Mouse (Mus musculus) frontal cortex, postnatal 10 days (tissue): ENCODE measurements around the gene Galk1.

Experiments
- DNase-seq, 2 experiments: peaks; one replicate each; pipeline ENCODE4 v3.0.0; 2022; ENCODE audit warnings: low spot score in 2 of 2, mixed read lengths in 1 of 2

Galk1 gene

DNA sequence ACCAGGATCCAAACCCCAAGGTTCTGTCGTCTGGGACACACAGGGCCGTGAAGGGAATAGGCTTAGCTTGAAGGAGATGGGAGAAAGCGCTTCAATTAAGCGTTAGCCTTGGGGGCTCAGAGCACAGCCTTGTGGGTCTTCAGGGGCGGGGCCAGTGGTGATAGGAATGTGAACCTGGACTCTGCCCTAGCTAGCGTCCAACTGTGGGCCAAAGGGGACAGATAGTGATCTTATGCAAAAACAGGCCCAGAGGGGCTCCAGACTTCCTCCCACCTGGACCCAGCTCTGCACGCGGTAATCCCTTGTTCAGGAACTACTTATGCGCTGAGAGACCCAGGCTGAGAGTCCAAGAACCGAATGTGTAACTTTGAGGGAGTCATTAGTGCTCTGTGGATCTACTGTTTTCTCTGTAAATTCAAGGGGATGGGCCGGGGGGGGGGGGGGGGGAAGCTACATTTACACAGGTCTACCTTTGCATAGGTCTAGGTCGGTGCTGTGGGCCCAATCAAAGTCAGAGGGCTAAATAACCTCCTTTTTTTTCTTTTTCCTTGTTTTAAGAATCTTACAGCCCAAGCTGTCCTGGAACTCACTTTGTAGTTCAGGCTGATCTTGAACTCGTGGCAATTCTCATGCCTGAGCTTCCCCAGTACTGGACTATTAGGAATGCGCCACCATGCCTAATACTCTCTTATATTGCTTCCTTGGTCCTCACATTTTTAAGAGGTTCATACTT lies 824 bp downstream of the Galk1 start:
- DNase-seq, result no peak

DNA sequence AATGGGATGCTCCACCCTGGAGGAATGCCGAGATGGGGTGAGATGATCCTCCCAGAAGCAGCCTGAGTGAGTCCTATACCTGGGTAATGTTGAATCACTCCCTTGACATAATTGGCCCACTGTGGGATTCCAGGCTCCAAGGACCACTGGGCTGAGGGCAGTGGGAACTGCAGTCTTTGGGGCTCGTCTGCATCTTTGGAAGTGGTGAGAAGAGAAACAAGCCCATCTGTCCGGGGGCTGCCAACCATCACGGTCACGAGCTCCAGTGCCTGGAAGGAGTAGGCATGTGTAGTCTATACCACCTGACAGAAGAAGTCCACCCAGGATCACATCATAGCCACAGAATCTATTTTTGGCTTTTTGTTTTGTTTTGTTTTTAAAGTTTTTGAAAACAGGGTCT lies 1.6 kb downstream of the Galk1 start:
- DNase-seq, result no peak

DNA sequence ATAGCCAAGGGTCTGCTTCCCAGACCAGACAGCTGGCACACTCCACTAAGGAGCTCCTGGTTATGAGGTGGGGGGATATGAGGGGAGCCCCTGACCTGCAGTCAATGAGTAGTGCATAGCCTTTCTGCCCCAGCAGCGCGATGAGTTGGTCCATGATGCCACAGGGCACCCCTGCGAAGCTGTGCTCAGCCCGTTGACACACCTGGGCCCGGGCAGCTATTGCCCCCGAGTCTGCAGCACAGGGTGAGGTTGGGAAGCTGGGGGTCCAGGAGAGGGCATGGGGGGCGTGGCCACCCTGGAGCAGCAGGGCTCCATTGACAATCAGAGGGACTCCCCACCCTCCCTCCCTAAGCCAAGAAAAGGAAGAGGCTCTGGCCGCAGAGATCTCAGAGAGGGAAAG lies 2.4 kb downstream of the Galk1 start:
- no peak for DNase-seq

DNA sequence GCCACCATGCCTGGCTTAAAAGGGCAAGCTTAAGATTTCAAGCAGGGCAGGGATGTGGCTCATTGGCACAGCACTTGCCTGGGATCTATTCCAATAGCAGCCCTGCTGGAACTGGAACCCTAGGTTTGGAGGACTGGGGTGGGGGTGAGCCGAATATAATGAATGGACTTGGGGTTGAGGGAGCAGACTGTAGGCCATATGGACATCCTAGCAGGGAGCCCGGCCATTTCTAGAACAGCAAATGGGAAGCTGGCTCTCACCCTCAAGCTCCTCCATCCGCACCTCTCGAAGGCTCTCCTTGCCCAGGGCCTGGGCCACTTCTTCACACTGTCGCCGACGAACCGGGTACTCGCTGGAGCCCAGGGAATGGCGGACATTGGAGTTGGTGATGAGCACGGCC lies 2.9 kb downstream of the Galk1 start:
- no peak for DNase-seq

DNA sequence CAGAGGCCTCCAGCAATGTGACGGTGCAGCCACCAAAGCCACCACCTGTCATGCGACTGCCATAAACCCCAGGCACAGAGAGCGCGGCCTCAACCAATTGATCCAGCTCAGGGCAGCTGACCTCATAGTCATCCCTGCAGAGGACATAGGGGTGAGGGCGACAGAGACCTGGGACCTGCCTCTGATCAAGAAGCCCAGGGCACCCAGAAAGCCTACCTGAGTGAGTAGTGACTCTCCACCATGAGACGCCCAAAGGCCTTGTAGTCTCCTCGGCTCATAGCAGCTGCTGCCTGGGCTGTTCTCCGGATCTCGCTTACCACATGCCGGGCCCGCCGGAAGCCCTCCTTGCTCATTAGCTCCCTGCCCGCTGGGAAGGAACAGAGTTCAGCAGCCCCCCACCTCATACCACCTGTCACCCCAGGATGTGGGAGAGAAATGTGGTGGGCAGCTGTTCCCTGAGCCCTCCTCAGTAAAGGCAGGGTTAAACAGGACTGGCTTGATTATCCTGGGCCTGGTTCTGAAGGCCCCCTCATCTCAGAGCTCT lies 3.6 kb downstream of the Galk1 start:
- DNase-seq, result no peak

DNA sequence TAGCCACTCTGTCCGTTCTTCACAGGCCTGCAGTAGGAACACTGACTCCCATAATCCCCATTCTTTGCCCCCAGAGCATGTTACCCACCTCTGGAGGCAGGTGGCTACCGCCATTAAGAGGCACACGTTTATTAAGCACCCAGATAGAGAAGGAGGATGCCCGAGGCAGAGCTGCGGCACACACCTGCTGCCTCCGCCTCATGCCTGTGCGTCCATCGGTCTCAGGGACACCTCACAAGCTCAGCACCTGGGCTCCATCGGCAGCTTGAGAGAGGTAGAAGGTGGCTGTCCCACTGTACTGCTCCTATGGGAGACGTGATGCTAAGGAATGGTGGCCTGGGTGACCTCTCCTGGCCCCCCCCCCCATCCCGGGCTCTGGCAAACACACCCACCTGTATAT lies 4.1 kb downstream of the Galk1 start:
- DNase-seq, result no peak

DNA sequence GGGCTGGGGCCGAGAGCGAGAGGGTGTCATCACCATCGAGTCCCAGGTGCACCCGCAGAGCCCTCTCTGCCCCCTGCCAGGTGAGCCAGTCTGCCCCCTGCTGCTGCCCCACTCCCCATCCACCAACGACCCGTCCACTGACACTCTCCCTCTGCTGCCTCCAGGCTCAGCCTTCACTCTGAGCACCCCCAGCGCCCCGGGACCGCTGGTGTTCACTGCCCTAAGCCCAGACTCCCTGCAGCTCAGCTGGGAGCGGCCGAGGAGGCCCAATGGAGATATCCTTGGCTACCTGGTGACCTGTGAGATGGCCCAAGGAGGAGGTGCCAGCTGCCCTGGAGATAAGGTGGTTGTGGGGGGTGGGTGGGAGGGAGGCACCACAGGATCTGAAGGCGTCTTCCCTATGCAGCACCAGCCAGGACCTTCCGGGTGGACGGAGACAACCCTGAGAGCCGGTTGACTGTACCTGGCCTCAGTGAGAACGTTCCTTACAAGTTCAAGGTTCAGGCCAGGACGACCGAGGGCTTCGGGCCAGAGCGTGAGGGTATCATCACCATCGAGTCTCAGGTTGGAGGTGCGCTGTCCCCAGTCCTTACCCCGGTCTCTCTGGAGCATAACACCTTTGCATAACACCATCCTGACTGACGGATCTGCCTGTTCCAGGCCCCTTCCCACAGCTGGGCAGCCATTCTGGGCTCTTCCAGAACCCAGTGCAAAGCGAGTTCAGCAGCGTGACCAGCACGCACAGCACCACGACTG lies 5.2 kb downstream of the Galk1 start:
- DNase-seq, result no peak

DNA sequence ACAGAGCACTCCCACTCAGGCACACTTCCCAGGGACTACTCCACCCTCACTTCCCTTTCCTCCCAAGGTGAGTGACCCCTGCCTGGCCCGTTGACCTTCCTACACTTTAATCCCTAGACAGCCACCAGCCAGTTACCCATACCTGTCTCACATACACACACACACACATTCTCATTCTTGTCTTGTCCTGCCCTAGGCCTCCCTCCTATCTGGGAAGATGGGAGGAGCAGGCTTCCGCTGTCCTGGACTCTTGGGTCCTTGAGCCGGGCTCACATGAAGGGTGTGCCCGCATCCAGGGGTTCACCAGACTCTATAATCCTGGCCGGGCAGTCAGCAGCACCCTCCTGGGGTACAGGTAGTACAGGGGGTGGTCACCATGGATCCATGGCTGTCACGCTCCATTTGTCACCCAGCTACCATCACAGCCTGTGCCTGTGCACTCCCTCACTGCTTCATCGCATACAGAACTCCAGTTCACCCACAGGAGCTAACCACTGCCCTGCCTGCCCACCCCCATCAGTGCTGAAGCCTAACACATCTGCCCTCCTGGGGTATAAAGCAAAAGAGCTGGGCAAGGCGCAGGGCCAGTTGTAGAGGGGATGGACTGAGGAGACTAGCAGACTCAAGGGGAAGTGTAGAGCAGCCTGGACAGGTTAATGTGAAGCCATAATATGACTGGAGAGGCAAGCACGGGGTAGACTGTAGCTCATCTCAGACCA lies 6.7 kb downstream of the Galk1 start:
- DNase-seq, result no peak

DNA sequence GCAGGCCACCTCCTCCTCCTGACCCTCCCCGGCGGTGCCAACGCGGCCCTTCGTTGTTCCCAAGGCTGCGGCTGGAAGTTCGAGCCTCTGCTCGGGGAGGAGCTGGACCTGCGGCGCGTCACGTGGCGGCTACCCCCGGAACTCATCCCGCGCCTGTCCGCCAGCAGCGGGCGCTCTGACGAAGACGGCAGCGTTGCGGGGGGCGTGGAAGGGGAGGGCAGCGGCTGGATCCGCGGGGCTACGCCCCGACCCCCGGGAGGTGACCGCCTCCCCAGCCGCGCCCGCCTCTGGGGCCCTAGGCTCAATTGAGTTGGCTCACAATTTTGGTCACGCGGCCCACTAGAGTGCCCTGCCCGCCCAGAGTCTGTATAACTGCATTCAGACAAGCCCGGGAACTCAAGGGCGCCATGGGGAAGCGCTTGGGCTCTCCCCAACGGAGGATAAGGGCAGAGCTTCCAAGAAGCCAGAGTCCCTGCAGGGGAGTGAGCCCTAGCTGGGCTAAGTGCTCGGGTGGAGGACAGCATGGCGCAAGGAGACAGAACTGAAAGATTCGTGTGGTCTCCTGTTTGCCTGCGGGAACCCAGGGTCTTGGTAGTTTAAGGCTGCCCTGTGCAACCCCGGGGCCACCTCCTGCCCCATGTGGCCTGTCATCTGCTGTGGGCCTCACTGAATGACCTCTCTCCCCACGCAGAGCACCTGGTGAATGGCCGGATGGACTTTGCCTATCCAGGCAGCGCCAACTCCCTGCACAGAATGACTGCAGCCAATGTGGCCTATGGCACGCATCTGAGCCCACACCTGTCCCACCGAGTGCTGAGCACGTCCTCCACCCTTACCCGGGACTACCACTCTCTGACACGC lies 7.4 kb downstream of the Galk1 start:
- DNase-seq, result peak in 1 of 2 experiments; percentile 66

DNA sequence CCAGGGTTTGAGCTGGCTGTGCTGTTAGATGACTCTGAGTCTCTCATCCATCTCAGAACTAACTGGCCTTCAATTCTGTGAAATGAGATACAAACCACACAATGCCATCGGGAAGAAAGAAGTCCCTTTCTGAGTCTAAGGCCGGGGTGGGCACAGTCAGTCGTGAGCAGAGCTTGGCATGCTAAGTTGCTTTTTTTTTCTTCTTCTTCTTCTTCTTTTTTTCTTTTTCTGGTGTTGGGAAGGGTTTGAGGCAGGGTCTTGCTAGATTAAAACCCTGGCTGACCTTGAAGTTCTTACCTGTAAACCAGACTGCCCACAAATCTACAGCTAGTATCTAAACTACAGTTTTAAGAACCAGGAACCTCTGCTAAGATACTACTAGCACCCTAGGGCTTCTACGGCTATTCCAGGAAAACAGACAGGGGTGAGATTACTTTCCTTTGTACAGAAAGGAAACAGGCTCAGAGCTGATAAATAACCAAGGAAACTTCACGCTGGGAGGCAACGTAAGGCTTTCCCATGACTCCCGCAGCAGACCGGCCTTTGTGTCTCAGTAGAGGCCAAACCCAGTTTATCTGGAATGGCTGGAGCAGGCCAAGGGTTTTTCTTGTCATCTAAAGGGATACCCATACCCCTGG lies 8.2 kb downstream of the Galk1 start:
- no peak for DNase-seq

DNA sequence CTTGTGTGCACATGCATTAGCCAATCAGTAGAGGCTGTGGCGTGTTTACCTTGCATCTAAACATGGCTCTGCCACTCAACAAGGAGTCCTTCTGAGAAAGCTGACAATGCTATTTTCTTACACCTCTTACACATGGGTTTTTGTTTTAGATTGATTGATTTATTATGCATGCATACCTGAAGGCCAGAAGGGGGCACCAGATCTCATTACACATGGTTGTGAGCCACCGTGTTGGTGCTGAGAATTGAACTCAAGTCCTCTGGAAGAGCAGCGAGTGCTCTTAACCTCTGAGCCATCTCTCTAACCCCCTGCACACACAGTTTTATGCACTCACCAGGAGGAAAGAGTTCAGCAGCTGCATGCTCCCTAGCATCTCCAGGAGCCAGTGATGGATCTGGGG lies 9.6 kb downstream of the Galk1 start:
- no peak for DNase-seq

DNA sequence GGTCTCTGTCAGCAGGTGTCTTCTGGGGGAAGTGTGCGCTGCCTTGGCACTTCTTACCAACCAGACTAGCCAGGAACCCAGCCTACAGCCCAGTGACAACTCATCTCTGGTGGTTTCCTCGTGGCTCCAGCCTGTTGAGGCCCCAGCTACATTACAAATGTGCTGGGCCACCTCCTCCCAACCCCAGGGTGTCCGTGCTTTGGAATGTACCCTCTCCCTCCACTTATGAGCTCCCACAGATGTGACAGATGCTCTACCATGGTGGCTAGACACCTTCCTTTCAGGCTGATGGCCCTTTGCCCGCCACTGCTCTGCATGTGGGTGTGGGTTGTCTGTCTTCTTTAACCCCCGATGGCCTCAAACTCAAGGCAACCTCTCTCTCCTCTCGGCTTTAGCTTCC lies 10.8 kb downstream of the Galk1 start:
- no peak for DNase-seq

DNA sequence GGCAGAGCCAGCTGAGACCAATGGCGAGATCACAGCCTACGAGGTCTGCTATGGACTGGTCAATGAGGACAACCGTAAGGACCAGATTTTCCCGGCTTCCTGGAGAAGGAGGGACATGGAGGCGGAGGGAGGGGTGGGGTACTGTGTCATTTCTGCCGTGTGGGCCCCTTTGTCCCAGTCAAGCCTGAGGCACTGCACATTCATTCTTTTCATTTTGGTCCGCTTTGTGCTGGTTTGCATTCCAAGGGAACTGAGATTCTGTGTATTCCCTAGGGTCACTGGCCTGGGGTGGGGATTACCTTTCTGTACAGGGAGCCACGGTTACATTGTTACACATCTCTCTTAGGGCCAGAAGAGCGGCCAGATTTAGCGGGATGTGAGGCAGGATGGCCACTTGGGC lies 11.9 kb downstream of the Galk1 start:
- no peak for DNase-seq

DNA sequence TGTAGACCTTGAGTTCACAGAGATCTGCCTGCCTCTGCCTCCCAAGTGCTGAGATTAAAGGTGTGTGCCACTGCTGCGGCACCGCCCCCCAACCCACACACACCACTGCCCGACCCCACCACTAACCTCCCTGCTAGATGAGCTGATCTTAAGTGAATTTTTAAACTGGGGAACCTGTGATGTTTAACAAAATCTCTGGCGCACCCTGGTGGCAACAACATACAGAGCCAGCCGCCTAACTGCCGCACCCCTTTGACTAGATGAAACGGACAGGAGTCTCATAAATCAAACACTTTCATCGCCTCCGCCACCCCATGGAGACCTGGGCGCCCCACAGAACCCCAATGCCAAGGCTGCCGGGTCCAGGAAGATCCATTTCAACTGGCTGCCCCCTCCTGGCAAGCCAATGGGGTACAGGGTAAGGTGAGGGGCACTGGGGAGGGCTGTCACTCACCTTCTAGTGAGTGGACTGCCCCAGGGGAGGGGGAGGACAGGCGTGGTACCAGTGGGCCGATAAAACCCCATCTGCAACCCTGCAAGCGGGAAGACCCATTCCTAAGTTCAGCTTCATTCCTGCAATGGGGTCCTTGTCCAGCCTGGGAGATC lies 12.9 kb downstream of the Galk1 start:
- peak in 1 of 2 experiments; percentile 67 for DNase-seq

DNA sequence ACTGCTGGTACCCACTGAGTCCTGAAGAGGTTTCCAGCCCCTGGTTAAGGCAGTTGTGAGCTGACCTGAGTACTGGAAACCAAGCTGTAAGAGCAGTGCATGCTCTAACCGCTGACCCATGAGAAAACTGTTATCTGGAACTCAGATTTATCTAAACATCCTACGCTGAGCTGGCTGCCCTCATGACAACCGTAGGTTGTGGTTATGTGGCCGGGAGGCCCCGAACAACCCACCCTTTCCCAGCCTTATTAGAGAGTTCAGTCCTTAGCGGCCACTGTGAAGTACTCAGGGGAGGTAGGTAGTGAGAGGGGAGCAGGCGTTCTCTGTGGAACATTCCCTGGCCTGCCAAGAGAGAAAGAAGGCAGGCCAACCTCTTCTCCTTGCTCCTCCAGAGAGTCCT lies 13.5 kb downstream of the Galk1 start:
- DNase-seq, result no peak

DNA sequence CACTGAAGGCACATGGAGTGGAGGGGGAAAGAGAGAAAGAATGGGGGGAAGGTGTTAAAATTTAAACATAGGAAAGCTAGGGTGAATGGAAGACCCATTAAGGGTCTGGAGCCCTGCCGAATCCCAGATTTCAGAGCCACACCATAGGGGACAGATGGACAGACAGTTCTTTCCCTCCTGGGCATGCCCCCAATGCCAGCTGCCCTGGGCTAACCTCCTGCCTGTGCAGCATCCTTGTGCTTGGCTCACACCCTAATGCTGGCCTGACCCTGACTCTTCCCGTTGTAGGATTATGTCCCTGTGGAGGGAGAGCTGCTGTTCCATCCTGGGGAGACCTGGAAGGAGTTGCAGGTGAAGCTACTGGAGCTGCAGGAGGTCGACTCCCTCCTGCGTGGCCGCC lies 14.9 kb downstream of the Galk1 start:
- DNase-seq, result no peak

DNA sequence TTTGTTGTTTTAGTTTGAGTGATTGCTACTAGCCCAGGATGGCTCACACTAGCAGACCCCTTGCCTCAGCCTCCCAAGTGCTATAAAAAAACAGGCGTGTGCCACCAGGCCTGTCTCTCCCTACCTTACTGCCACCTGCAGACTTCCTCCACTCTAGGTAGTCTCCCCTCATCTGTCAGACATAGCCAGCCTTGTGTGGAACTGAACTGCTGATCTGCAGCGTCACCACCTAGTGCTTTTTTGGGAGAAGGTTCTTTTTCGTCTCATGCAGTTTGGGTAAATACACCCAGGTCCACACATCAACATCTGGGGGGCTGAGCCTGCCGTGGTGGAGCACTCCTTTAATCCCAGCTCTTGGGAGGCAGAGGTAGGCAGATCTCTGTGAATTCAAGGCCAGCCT lies 15.5 kb downstream of the Galk1 start:
- no peak for DNase-seq

DNA sequence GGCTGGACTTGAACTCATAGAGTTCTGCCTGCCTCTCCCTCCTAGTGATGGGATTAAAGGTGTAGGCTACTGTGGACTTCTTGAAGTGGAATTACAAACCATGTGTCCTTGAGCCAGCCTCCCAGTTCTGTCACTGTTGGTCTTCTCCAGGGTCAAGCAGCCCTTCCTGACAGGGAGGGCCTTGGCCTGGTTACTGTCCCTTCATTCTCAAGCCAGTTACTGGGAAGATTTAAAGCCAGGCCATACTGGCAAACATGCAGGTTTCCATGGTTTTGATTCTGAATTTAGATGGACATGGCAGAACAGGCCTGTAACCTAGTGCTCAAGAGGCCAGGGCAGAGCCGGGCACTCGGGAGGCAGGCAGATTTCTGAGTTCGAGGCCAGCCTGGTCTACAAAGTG lies 17.3 kb downstream of the Galk1 start:
- DNase-seq, result no peak

DNA sequence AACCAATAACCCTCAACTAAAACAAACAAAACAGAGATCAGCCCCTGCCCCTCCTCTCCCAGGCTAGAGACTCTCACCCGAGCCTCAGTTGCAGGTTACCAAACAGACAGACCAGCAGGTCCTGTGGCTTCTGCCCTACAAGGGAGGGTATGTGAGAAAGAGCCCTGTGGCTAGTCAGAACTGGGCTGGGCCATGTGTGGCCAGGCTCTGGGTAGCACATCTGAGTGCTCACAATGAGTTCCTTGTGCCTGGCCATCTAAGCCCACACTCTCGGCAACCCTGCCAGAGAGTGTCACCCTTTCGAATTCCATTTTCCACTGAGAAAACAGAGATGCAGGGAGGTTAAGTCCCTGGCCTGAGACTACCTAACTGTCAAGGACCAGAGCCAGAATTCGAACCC lies 20.4 kb downstream of the Galk1 start:
- no peak for DNase-seq

DNA sequence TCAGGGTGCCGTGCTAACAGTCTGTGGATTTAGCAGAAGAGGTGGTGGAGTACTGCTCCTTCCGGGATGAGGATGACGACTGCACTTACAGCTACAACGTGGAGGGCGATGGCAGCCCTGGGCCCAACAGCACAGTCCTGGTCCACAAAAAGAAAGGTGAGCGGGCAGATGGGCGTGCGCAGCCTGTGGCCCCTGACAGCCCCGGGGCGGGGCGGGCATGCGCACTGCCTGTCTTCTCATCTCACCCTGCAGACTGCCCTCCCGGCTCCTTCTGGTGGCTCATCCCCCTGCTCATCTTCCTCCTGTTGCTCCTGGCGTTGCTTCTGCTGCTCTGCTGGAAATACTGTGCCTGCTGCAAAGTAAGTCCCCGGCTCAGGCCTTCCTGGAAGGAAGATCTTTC lies 22.8 kb downstream of the Galk1 start:
- DNase-seq, result no peak

DNA sequence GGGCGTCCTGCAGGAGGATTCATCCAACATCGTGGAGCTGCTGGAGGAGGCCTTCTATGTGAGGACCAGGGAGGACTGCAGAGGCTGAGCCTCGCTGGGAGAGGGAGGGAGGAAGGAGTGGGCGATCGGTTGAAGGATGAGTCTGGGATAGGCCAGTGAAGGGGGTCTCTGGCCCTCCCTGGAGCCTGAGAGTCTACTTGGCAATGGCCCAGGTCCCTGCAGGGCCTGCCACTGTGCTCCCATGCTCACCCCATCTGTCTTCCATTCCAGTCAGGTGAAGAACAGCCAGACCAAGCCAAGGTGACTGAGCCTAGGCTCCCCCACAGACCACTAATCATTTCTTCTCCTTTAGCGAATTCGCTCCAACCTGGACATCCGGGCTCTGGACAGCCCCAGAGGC lies 29.2 kb downstream of the Galk1 start:
- no peak for DNase-seq
